Mouse (Mus musculus) heart, adult 18-20 months (tissue): ENCODE results near the gene Gm6899. TPM values are rescaled to one million over a fixed set of nuclear protein-coding genes. Genes with fewer than 3 reads are reported as not detected.

Experiments
- DNase-seq, 2 experiments: peaks; one replicate each; pipeline ENCODE4 v3.0.0; 2021 to 2022; ENCODE audit warnings: mixed read lengths in 1 of 2
- total RNA-seq, 2 experiments: library from RNA; stranded (reverse); gene quantifications; 2 replicates each; pipeline ENCODE4 v1.2.3; 2021

Gene Gm6899
- total RNA-seq, 2 experiments from 2014 or later, result not detected

GRCm38 (mm10) chr11:26642141-26642540, 49.1 kb downstream of the Gm6899 start:
- no peak for DNase-seq

Other genes with a start within 250 kb of the Gm6899 start
- 10 to 100 TPM in 1 of 2 experiments, 1 to 10 TPM in 1; 9.1 to 11.0 TPM for gene Fancl, start 207.1 kb upstream of the Gm6899 start, total RNA-seq
- gene Vrk2, start 758 bp downstream of the Gm6899 start, total RNA-seq, result 1 to 10 TPM; 6.0 to 6.1 TPM